Comparison of ENCODE assay signal across 15 mouse cellular contexts in the genomic region with DNA sequence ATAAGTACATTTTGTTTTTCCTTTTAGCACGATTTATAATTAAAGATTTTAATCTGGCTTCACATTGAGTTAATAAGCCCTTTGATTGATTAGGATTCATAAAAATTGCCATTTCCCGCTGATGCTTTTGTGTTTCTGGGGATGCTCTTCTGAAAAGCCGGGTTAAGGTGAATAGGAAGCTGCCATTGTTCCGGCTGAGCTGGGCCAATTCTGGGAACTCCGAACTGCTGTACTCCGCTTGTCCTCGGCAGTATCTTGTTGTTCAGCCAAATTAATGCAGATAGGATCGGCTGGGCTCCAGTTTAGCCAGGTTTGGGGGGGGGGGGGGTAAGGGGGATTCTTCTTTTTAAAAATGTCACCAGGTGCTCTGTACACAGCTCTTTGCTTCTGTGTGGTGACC.
DNase-seq lines count a peak whose midpoint lies in the region; ATAC-seq lines count a peak whose summit lies in the region.
"Had no signal": no experiment of that assay in that cellular context is flagged by ENCODE, and none has a peak within 500 bp of the region (broad histone marks: within the 10 kb centered on the region; RNA-seq: fewer than 3 reads in every experiment).

No protein-coding gene starts in this region.

- H3K4me1 ChIP-seq in lung, embryonic 15.5 days: peaks cover 33% of the 10 kb centered on the region
- peaks cover 28% of the 10 kb centered on the region for H3K4me1 ChIP-seq in forebrain, embryonic 15.5 days
- peaks cover 80% of the 10 kb centered on the region for H3K4me1 ChIP-seq in midbrain, embryonic 10.5 days
- peaks cover 28% of the 10 kb centered on the region for H3K4me1 ChIP-seq in neural tube, embryonic 15.5 days
- H3K4me1 ChIP-seq: liver, embryonic 12.5 days; megakaryocyte, embryonic 14.5 days had no signal

- H3K9ac ChIP-seq in lung, embryonic 15.5 days: no peak overlapping the region
- peak overlapping the region; percentile 17; the same call in 1 of the 2 replicates for H3K9ac ChIP-seq in forebrain, embryonic 15.5 days (replicated peaks)
- H3K9ac ChIP-seq in neural tube, embryonic 15.5 days (replicated peaks): no peak overlapping the region
- H3K9ac ChIP-seq: liver, embryonic 12.5 days had no signal

- H3K9me3 ChIP-seq in lung, embryonic 15.5 days: no peaks in the 10 kb centered on the region
- H3K9me3 ChIP-seq in forebrain, embryonic 15.5 days: no peaks in the 10 kb centered on the region
- H3K9me3 ChIP-seq in midbrain, embryonic 10.5 days (replicated peaks): no peaks in the 10 kb centered on the region
- H3K9me3 ChIP-seq in neural tube, embryonic 15.5 days (replicated peaks): no peaks in the 10 kb centered on the region
- H3K9me3 ChIP-seq: liver, embryonic 12.5 days had no signal

- H3K36me3 ChIP-seq in lung, embryonic 15.5 days: no peaks in the 10 kb centered on the region
- no peaks in the 10 kb centered on the region for H3K36me3 ChIP-seq in forebrain, embryonic 15.5 days
- no peaks in the 10 kb centered on the region for H3K36me3 ChIP-seq in midbrain, embryonic 10.5 days
- no peaks in the 10 kb centered on the region for H3K36me3 ChIP-seq in neural tube, embryonic 15.5 days
- H3K36me3 ChIP-seq: G1E; liver, embryonic 12.5 days had no signal

- H3K27me3 ChIP-seq in lung, embryonic 15.5 days: no peaks in the 10 kb centered on the region
- peaks cover 17% of the 10 kb centered on the region for H3K27me3 ChIP-seq in forebrain, embryonic 15.5 days
- no peaks in the 10 kb centered on the region for H3K27me3 ChIP-seq in midbrain, embryonic 10.5 days (ENCODE audit: low read depth, poor library complexity, severe bottlenecking)
- H3K27me3 ChIP-seq in neural tube, embryonic 15.5 days (replicated peaks): no peaks in the 10 kb centered on the region
- H3K27me3 ChIP-seq: liver, embryonic 12.5 days; megakaryocyte, embryonic 14.5 days had no signal

- DNase-seq in lung, postnatal 36 days: no peak
- peak; percentile 37 for DNase-seq in midbrain, embryonic 10.5 days (ENCODE audit: low spot score)
- no peak for DNase-seq in left cerebral cortex, adult 18-20 months (ENCODE audit: low spot score in 2 of 2)
- no peak for DNase-seq in adrenal gland, postnatal 10 days
- DNase-seq: cerebellum, adult 11-12 months; gastrocnemius, postnatal 36 days; thymus, postnatal 25 days had no signal

- no peak for ATAC-seq in lung, embryonic 15.5 days (ENCODE audit: borderline replicate concordance, extremely low read depth, low FRiP score, low TSS enrichment)
- 0 out of 2 replicates have a peak, but pooled peaks have one; percentile 38 for ATAC-seq in forebrain, embryonic 15.5 days (replicated peaks)
- ATAC-seq in neural tube, embryonic 15.5 days (ENCODE audit: low FRiP score): no peak
- ATAC-seq in erythroblast, adult 5-6 weeks (replicated peaks; ENCODE audit: low FRiP score, poor library complexity, severe bottlenecking): no peak
- ATAC-seq: intestine, embryonic 16.5 days; liver, embryonic 12.5 days had no signal

- 0 out of 2 replicates have a peak overlapping the region, but pooled peaks have one; percentile 25 for H3K27ac ChIP-seq in lung, embryonic 15.5 days
- H3K27ac ChIP-seq in forebrain, embryonic 15.5 days (replicated peaks): peak overlapping the region; percentile 71
- peak overlapping the region; percentile 88 for H3K27ac ChIP-seq in midbrain, embryonic 10.5 days (replicated peaks)
- H3K27ac ChIP-seq in neural tube, embryonic 15.5 days (replicated peaks): peak overlapping the region; percentile 75
- H3K27ac ChIP-seq: liver, embryonic 12.5 days had no signal

- no peak overlapping the region for H3K4me3 ChIP-seq in lung, embryonic 15.5 days
- H3K4me3 ChIP-seq in forebrain, embryonic 15.5 days: no peak overlapping the region
- peak overlapping the region; percentile 48 for H3K4me3 ChIP-seq in midbrain, embryonic 10.5 days
- H3K4me3 ChIP-seq in neural tube, embryonic 15.5 days (replicated peaks): no peak overlapping the region
- H3K4me3 ChIP-seq: liver, embryonic 12.5 days; megakaryocyte, embryonic 14.5 days had no signal

- 36% methylated on average over 8 of the region's 8 CpGs for WGBS in lung, embryonic 15.5 days
- WGBS in forebrain, embryonic 15.5 days: 6% methylated on average over 8 of the region's 8 CpGs
- 24% methylated on average over 8 of the region's 8 CpGs for WGBS in midbrain, embryonic 10.5 days
- WGBS in neural tube, embryonic 15.5 days: 13% methylated on average over 8 of the region's 8 CpGs

- peak overlapping the region; percentile 47 for H3K4me2 ChIP-seq in lung, embryonic 15.5 days
- H3K4me2 ChIP-seq in forebrain, embryonic 15.5 days (replicated peaks): peak overlapping the region; percentile 32
- peak overlapping the region; percentile 45 for H3K4me2 ChIP-seq in neural tube, embryonic 15.5 days
- H3K4me2 ChIP-seq: liver, embryonic 12.5 days had no signal

Comparison
In these comparisons a context has a peak if more than half of its experiments do, and no peak if none do; other contexts are left out.
1. H3K27ac ChIP-seq: peak in every context shown above with its lines; median percentile 88 in midbrain, embryonic 10.5 days; 75 in neural tube, embryonic 15.5 days; 71 in forebrain, embryonic 15.5 days; 25 in lung, embryonic 15.5 days.